Mouse (Mus musculus): Measurements from ENCODE around the gene Gpr89.

Gene Gpr89

DNA sequence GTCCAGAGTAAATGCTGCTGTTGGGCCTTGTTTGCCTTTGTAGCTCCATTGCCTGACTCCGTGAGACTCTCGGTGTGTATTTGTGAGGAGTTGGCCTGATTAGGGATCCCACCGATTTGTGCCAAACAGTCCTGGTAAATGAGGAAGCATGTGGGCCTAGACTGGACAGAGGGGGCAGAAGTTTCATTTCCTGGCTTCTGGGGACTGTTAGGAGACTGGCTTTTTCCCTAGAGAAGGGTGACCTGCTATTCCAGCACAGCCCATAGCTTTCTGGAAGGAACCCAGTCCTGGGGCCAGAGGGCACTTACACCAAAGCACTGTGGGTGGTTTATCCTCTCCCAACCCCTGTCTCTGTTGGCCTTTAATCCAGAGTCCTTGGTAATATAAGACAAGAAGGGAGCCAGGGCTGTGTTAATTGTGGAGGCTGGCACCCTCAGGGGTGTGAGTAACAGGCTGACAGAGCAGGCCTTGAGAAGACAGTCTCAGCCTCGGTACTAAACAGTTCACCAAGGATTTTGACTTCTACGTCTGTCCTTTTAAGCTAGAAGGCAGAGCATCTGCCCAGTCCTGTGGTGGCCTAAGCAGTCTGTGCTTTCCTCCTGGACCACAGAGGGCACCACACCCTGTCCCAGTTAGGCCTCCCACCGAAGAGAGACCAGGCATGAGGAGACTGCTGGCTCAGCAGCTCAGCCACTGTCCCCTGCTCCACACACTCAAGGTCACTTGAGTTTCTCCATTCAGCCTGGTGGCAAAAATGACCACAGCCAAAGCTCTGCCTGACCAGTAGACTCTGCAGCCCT lies 84.8 kb downstream of the Gpr89 start:
- no peak for DNase-seq
